Mouse (Mus musculus) kidney, adult 18-20 months (tissue): Measurements from ENCODE around the gene Gm2897.
"Not testable (repeated sequence)": the region's sequence is repeated elsewhere in the genome, so short reads cannot be mapped to it uniquely, and the experiment has no call there.

ENCODE experiments used
- DNase-seq: peaks from one replicate; pipeline ENCODE4 v3.0.0; 2021

The Gm2897 gene

GRCm38 (mm10) chr14:3048727-3049512, at the start of gene Gm2897:
Gm2897 (plus strand) TSS chr14:3049285.
- peak; percentile 9 for DNase-seq

GRCm38 (mm10) chr14:3029702-3030101, 19.4 kb upstream of the Gm2897 start, which contains the start of gene Gm2888:
Gm2888 (plus strand) TSS chr14:3030002.
- DNase-seq = not testable (repeated sequence)

- DNase-seq = peak; percentile 39
These were observed 372 bp downstream of the Gm2897 start for GRCm38 (mm10) chr14:3049513-3049800.

- DNase-seq = not testable (repeated sequence)
These were observed 1.0 kb downstream of the Gm2897 start for GRCm38 (mm10) chr14:3050087-3050486.

GRCm38 (mm10) chr14:3116051-3116450, 67.0 kb downstream of the Gm2897 start:
- DNase-seq = peak; percentile 6
